Mouse (Mus musculus): ENCODE data around the gene Jag2. TPM values are rescaled to one million over a fixed set of nuclear protein-coding genes. Genes with fewer than 3 reads are reported as not detected.

Gene Jag2
- 10 to 100 TPM; 25.4 to 27.4 TPM for total RNA-seq (2021)
- polyA plus RNA-seq (2012; rRNA removed), result 34.4 and 35.5 TPM in 2 replicates
- long read RNA-seq, full-length matches to known transcripts, result 8 of 24 reads
- long read RNA-seq, partial matches to known transcripts, result 9 of 24 reads
- long read RNA-seq, other reads (novel, unspliced or antisense), result 7 of 24 reads

- Histone ChIP-seq H3K4me3 (peak within 1 kb of the TSS; percentile 58), H3K27ac (peak within 1 kb of the TSS; percentile 84), H3K27me3 (ENCODE audit: control insufficient read depth, insufficient read depth, low read length) (no peaks in the 10 kb centered on the region), H3K79me2 (replicated peaks; ENCODE audit: control insufficient read depth, insufficient read depth, low read length) (peaks cover 6% of the 10 kb centered on the region), H3K4me1 (ENCODE audit: control insufficient read depth, insufficient read depth, low read length) (peaks cover 8% of the 10 kb centered on the region; the same call in 1 of the 2 replicates), H3K9ac (ENCODE audit: low read depth, low read length) (peak within 1 kb of the TSS; percentile 94), H3K36me3 (ENCODE audit: control insufficient read depth, insufficient read depth, low read length) (no peaks in the 10 kb centered on the region)
- intact Hi-C loops (cut with DNase I), result loop anchor here (2.0 kb wide), 2 partner anchors 19 to 55 kb away; no protein-coding TSS in a partner anchor
- peak; percentile 81 to 84 for DNase-seq
- 18% methylated on average over 84 of the region's 85 CpGs for WGBS
- no peak for TF ChIP-seq EP300 (IDR thresholded peaks at IDR 0.05; ENCODE audit: insufficient read depth, low read depth, low read length)
- peak; percentile 71 for TF ChIP-seq CTCF (IDR thresholded peaks at IDR 0.05)
- no peak; the same call in 1 of the 2 replicates for TF ChIP-seq POLR2A (IDR thresholded peaks at IDR 0.05; ENCODE audit: insufficient read depth, low read depth, low read length)
These were observed at the start of gene Jag2 for GRCm38 (mm10) chr12:112929562-112930352. Jag2 (minus strand) TSS chr12:112929776.

- WGBS, result 50% methylated on average over 12 of the region's 12 CpGs
- Histone ChIP-seq H3K9ac (ENCODE audit: low read depth, low read length) (peak overlapping the region; percentile 84), H3K27ac (peak overlapping the region; percentile 96), H3K27me3 (ENCODE audit: control insufficient read depth, insufficient read depth, low read length) (no peaks in the 10 kb centered on the region), H3K79me2 (replicated peaks; ENCODE audit: control insufficient read depth, insufficient read depth, low read length) (no peaks in the 10 kb centered on the region), H3K4me1 (ENCODE audit: control insufficient read depth, insufficient read depth, low read length) (peaks cover 5% of the 10 kb centered on the region), H3K4me3 (peak overlapping the region; percentile 83), H3K36me3 (ENCODE audit: control insufficient read depth, insufficient read depth, low read length) (peaks cover 1% of the 10 kb centered on the region; the same call in 1 of the 2 replicates)
- intact Hi-C loops (cut with DNase I), result loop anchor here (2.0 kb wide), 1 partner anchor 24 kb away; the partner anchor contains the start of gene Brf1
- TF ChIP-seq EP300 (IDR thresholded peaks at IDR 0.05; ENCODE audit: insufficient read depth, low read depth, low read length) (no peak), POLR2A (IDR thresholded peaks at IDR 0.05; ENCODE audit: insufficient read depth, low read depth, low read length) (no peak)
- no peak for DNase-seq
These were observed 47.6 kb upstream of the Jag2 start for GRCm38 (mm10) chr12:112977156-112977555.

DNA sequence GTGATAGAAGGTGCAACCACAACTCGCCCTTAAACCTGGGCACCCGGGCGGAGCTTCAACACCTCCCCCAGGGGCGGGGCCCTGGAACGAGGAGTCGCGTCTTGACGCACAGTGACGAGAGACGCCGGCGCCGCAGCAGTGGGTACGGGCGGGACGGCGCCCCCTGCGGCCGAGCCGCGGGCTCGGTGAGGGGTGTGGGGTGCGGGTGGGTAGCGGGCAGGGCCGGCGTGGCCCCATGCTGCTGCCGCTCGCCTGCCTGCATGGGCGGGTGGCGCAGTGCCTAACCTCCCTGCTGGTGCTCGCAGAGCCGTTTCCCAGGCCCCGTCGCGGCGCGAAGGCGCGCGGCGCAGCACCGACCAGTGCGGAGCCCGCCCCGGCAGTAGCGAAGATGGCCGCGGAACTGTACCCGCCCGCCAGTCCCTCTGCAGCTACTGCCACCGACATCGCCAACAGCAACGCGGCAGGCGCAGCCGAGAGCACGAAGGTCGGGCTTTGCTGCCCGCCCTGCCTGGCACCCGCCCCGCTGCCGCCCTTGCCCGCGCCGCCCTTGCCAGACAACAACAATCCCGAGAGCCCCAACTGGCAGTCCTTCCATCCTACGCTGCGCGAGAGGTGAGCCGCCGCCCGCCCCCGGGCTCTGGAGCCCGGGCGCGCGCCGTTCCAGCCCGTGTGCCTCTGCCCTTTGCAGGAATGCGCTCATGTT lies 46.9 kb upstream of the Jag2 start, which contains the start of gene Btbd6:
Gene Btbd6 (plus strand): TSS at position 112 of the 703 bp plus-strand sequence.
- no peaks in the 10 kb centered on the region for H3K79me2 ChIP-seq (replicated peaks; ENCODE audit: control insufficient read depth, insufficient read depth, low read length)
- TF ChIP-seq POLR2A (IDR thresholded peaks at IDR 0.05; ENCODE audit: insufficient read depth, low read depth, low read length) (peak; percentile 53; the same call in 1 of the 2 replicates), EP300 (IDR thresholded peaks at IDR 0.05; ENCODE audit: insufficient read depth, low read depth, low read length) (no peak), CTCF (IDR thresholded peaks at IDR 0.05) (peak; percentile 70)
- H3K9ac ChIP-seq (ENCODE audit: low read depth, low read length), result peak within 1 kb of the TSS; percentile 84
- under 1% methylated on average over 80 of the region's 80 CpGs for WGBS
- H3K4me1 ChIP-seq (ENCODE audit: control insufficient read depth, insufficient read depth, low read length), result peaks cover 5% of the 10 kb centered on the region
- peak within 1 kb of the TSS; percentile 96 for H3K27ac ChIP-seq
- H3K27me3 ChIP-seq (ENCODE audit: control insufficient read depth, insufficient read depth, low read length), result no peaks in the 10 kb centered on the region
- H3K4me3 ChIP-seq, result peak within 1 kb of the TSS; percentile 83
- intact Hi-C loops (cut with DNase I), result loop anchor here (2.0 kb wide), 1 partner anchor 24 kb away; the partner anchor contains the start of gene Brf1
- no peaks in the 10 kb centered on the region for H3K36me3 ChIP-seq (ENCODE audit: control insufficient read depth, insufficient read depth, low read length)
- peak; percentile 89 to 92 for DNase-seq

GRCm38 (mm10) chr12:112974736-112975135 lies 45.2 kb upstream of the Jag2 start:
- no peaks in the 10 kb centered on the region for H3K27me3 ChIP-seq (ENCODE audit: control insufficient read depth, insufficient read depth, low read length)
- intact Hi-C loops (cut with DNase I), result no loop called here
- DNase-seq, result no peak
- no peaks in the 10 kb centered on the region for H3K79me2 ChIP-seq (replicated peaks; ENCODE audit: control insufficient read depth, insufficient read depth, low read length)
- H3K36me3 ChIP-seq (ENCODE audit: control insufficient read depth, insufficient read depth, low read length), result no peaks in the 10 kb centered on the region
- WGBS, result 92% methylated on average over 9 of the region's 9 CpGs
- H3K9ac ChIP-seq (ENCODE audit: low read depth, low read length), result no peak overlapping the region
- TF ChIP-seq POLR2A (IDR thresholded peaks at IDR 0.05; ENCODE audit: insufficient read depth, low read depth, low read length) (no peak), EP300 (IDR thresholded peaks at IDR 0.05; ENCODE audit: insufficient read depth, low read depth, low read length) (no peak), CTCF (IDR thresholded peaks at IDR 0.05) (no peak)
- no peak overlapping the region for H3K4me3 ChIP-seq
- H3K4me1 ChIP-seq (ENCODE audit: control insufficient read depth, insufficient read depth, low read length), result peaks cover 5% of the 10 kb centered on the region
- H3K27ac ChIP-seq, result no peak overlapping the region

DNA sequence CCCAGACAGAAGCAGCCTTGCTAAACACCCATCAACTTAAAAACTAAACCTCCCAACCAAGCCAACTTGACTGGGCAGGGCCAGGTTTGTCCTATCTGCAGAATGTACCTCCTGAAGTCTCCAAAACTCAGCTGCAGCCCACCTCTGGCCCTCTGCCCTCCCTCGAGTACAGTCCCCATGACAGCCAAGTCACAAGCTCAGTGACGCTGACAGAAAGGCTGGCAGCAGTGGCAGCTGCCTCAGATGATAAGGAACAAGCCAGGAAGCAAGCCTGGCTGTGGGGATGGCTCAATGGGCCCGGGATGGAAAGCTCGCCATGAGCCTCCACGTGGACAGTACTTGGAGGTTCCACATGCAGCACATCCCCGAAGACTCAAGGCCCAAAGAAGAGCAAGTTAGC lies 40.0 kb upstream of the Jag2 start:
- intact Hi-C loops (cut with DNase I), result no loop called here
- 57% methylated on average over 6 of the region's 6 CpGs for WGBS
- Histone ChIP-seq H3K27ac (no peak overlapping the region), H3K4me1 (ENCODE audit: control insufficient read depth, insufficient read depth, low read length) (no peaks in the 10 kb centered on the region), H3K9ac (ENCODE audit: low read depth, low read length) (no peak overlapping the region), H3K4me3 (no peak overlapping the region), H3K36me3 (ENCODE audit: control insufficient read depth, insufficient read depth, low read length) (no peaks in the 10 kb centered on the region), H3K27me3 (ENCODE audit: control insufficient read depth, insufficient read depth, low read length) (no peaks in the 10 kb centered on the region), H3K79me2 (replicated peaks; ENCODE audit: control insufficient read depth, insufficient read depth, low read length) (no peaks in the 10 kb centered on the region)
- TF ChIP-seq CTCF (IDR thresholded peaks at IDR 0.05) (no peak), EP300 (IDR thresholded peaks at IDR 0.05; ENCODE audit: insufficient read depth, low read depth, low read length) (0 out of 2 replicates have a peak, but pooled peaks have one; percentile 44), POLR2A (IDR thresholded peaks at IDR 0.05; ENCODE audit: insufficient read depth, low read depth, low read length) (no peak)
- DNase-seq, result no peak

Measured in heart, adult 2 months (tissue).